Mouse (Mus musculus) cerebellum, postnatal 10 days (tissue): ENCODE data around the gene Coq8a.

Experiments
- DNase-seq, 2 experiments: peaks; one replicate each; pipeline ENCODE4 v3.0.0; 2021; ENCODE audit warnings: mixed read lengths in 2 of 2

The Coq8a gene

DNA sequence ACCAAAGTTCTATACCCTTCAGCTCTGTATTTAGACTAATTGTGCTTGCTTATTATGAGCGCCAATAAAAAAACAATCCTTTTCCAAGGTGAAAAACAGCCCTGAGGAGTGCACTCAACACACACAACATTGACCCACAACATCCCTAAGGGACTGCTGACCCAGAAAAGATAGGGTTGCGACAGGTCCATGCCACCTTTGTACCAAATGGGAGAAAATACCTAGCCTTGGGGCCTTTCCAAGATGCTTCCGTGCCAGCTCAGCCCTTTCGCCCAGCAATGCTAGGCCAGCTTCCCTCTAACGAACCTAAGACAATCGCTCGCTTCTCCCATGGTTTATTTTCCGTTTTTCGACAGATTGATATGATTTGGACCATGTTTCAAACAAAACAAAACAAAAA is 2.9 kb downstream of the Coq8a start:
- peak in 1 of 2 experiments; percentile 42 for DNase-seq

DNA sequence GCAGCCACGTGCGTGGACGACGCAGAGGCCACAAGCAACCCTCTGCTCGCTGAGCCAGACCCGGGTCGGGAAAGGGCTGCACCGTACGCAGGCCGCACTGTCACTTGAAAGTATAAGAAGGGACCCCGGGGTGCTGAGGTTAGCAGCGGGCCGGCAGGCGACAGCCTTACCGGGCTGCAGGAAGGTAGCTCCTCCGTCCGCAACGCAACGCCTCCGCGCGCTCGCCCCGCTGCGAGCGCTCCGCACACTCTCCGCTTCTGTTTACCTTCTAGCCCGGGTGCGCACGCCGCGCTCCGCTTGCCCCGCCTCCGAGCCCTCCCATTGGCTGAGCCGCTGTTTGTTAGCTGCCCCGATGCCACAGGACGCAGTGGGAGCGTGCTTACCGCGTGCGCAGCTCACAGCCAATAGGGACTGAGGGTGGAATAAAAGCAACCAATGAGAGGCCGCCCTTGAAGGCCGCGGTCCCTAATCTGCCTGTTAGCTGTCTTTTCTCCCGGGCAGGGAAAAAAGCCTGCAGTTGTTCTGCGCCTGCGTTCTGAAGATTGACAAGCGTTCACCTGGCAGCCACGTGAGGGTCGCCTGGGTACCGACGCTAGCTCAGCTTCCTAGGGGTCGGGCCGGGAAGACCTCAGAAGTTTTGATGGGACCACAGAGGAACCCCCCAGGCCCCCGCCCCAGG is 3.6 kb downstream of the Coq8a start:
- peak; percentile 97 to 98 for DNase-seq

DNA sequence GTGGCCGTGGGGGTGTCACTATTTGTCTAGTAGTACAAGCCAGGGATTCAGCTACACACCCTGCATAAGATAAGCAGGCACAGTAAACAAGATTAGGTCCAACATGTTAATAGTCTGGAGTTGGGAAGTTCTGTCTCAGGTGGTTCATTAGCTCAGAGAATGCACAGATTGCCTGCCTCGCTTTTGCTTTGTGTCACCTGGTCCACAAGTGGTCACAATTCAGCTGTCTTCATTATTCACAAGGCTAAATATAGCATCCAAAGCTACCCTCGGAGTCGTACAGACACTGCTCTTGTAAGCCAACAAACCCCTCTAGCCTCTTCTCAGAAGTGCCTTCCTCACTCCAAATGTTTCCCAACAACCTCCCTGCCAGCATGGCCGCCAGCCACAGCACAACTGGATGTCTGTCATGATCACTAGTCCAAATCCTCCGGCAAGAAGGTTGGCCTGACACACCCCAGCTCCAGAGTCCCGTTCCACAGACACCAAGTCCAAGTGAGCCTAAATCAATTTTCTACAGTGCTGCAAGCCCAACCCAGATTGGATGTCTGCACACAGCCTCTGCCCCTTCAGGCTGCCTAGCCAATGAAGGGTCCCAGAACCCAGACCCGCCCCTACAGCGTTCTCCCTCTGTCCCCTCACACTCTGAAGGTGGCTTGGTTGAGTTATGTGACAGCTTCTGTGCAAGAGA is 4.5 kb downstream of the Coq8a start:
- peak; percentile 58 to 66 for DNase-seq

DNA sequence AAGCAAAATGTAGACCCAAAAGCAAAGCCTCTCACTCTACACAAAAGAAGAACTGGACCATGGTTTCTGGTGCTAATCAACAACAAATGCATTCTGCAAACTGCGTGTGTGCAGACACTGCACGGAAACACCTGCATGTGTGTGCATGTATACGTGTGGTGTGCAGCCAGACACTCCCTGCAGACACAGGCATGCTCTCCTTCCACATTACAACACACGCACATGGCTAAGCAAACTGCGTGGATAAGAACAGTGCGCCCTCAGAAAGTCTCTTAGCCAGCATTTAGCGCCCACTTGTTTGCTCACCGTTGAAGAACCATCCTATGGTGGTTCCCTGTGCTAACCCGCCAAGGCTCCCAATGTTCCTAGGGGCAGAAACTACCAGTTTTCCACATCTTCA is 5.4 kb downstream of the Coq8a start:
- DNase-seq, result no peak

DNA sequence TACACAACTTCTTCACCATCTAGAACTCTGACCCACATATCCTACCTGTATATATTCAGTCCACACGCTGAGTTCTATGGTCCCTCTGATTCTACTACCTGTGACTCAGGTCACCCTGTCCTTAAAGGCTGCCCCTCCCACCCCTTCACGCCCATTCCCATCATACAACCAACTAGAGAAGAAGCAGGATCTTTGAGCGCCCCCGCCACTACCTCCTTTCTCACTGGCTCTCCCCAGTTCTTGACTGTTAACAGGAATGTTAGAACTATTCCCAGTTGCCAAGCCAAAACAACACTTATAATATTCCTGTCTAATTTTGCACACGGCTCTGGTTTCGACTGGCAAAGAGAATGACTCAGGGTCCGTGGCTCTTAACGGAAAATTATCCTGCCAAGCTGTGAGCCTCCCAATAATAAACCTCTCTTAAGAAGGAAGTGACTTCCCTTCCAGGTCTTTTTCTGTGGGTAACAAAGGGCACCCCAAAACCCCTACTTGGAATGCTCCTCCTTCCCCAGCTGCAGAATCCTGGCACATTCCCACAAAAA is 5.9 kb downstream of the Coq8a start:
- no peak for DNase-seq

DNA sequence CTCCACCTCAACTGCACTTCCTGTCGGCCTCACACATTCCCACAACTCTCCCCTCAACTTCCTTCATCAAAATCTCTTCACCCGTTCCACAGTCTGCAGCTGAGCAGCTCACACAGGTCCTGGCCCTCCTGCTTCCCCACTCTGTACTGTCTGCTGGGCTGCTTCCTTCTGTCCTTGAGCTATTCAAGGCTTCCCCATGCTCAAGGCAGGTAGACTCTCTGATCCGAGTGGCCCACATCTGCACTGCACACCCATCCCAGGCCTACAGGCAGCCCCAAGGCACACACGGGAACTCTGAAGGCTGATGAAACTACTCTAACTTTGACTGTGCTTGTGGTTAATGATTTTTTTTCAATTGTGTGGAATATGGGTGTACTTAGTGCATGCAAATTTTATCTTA is 6.5 kb downstream of the Coq8a start:
- no peak for DNase-seq

DNA sequence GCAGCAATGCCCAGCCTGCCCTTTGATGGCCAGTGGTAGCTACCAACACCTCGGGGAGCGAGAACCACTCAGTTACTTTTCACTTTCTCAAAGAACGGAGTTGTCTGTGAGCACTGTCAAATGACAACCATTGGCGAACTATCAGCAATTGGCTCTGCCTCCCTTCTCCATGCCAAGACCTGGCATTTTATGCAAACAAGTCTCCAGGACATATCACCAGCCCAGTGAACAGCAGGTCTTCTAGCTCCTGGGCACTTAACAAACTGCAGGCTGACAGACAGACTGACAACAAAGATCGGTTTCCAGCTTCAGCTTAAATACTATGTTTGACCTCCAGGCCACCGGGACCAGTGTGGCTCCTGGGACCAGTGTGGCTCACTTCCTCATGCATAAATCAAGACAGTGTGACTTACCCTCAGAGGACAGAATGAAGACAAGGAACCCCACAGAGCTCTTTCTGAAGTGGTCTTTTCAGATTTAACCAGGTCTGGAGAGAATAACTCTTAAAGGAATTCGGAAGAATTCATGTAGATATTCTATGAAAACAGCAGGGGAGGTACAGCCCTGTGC is 7.7 kb downstream of the Coq8a start:
- no peak for DNase-seq

DNA sequence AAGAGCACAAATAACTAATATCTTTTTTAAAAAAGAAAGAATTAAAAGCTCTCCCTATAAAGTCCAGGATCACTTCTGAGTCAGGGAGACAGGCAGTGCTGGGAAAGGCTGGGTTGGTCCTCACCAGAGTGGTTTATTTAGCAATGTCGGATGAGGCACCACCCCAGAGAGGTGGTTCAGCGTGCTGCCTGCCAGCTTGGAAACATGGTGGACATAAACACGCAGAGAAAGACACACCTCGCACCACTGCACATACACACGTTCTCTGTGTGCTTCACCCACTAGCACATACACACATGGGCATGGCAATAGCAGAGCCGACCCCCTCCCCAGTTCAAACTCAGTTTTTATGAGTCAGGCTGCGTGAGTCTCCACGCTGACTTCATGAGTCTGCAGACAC is 8.3 kb downstream of the Coq8a start:
- no peak for DNase-seq

DNA sequence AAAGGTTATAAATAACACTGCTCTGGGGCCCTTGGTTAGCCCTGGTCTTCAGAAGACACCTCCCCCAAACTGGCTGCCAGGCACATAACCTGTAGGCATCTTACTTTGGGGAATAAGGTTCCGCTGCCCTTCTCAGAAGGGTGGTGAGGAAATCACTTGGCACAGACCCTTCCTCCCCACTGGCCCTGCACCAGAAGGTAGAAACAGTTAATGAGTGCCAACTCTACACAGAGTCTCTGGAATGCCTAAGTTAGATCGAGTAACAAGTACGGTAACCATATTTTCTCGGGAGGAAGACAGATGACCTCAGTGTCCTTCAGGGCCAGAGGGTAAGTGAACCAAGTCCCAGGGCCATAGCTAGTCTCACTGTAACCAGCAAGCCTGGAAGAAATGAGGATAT is 10.5 kb downstream of the Coq8a start:
- no peak for DNase-seq

DNA sequence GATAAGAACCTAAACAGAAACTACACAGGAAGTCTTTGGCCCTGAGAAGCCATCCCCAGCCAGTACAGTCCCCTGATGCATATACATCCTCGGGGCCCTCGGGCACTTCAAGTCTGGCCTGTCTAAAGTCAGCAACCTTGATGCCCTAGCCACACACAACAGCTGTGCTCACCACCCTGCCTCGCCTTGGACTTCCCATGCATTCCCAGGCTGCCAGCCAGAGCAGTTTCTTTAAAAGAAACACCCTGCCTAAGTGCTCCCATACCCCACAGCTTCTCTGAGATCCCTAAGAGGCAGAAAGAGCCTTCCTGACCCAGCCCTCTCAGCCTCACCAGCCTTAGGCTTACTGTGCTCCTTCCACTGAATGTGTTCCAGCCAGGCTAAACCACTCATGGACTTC is 13.0 kb downstream of the Coq8a start:
- DNase-seq, result no peak

DNA sequence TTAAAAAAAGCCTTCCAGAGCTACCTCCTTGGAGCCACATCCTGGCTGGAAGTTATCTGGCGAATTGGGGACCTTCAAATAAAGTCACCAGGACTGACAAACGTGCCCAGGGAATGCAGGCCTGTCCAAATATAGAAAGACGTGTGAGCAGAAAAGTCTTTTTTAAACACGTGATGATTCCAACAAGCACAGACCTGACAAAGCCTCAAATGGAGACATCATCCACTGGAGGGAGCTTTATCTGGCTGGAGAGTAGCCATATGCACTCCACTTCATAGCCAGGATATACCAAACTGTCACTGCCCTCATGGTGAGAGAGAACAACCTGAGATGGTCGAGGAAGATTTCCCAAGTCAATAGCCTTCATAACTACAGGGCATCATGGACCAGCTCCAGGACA is 13.5 kb downstream of the Coq8a start:
- DNase-seq, result no peak

DNA sequence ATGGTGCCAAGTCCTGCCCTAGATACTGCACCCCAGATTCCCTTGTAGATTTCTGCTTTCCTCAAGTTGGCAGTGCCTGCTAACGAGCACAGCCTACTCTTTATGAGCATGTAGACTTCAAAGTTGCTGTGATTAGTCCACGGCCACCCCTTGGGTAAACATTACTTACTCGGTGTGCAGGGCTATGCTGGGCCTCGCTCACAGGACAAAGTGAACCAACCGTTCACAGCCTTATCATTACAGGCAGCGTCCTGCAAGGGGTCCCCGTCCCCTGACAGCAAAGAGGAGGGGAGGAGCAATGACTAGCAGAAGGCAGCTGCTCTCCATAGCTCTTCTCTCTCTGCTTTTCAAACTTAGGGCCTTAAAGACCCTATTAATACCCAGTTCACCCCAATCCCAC is 14.6 kb downstream of the Coq8a start:
- no peak for DNase-seq

DNA sequence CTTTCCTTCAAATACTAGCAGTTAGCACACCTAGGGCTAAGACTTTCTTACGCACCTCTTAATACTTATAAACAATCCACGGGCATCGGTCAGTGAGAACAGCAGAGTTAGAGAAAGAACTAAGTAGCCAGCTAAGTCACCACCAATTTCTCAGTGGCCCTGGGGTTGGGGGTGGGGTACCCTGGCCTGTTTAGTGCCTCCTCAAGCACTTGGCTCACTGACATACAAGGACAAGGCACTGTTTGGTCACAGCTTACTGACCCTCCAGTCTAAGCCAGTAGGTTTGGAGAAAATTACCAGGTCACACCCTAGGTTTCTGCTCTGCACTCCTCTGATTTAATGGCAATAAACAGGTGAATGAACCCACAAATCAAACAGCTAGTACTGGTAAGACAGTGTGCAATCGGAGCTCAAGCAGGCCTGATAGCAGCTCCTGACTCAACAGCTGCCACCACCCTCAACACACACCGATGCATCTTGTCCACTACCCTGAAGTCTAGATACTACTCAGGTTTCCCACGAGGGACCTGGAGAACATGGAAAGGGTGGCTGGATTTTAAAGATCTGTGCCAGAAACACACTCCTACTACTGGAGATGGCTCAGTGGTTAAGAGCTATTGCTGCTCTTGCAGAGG is 15.8 kb downstream of the Coq8a start:
- DNase-seq, result no peak

DNA sequence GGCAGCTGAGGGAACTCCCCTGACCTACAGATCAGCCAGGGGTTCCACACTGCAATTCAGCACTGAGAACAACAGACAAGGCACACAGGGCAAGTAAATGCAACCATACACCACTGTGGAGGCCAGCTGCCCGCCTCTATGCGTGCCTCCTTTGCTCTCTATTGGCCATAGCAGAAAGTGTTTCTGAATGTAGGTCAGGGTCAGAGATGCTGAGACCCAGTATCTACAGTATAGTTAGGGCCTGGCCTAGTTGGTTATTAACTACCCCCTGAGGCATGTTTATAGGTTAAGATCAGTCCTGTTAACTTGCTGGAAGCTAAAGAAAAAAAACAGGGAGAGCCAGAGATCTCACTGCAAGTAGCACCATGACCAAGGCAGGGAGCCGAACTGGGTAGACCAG is 16.7 kb downstream of the Coq8a start:
- no peak for DNase-seq

DNA sequence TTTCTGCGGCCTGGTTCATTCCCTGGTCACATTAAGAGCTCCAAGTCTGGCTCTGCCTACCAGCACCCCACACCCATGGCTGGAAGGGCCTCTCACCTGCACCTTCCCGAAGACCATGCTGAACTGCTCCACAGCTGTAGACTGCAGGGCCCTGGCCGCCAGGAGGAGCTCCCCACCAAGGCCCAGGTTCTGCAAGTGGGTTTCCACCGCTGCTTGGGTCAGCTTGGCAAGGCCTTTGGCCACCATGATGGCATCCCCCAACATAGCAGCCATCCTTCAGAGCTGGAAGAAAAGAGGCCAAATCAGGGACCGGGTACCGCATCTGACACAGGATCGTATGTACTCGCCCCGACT is 17.5 kb downstream of the Coq8a start:
- DNase-seq, result no peak

DNA sequence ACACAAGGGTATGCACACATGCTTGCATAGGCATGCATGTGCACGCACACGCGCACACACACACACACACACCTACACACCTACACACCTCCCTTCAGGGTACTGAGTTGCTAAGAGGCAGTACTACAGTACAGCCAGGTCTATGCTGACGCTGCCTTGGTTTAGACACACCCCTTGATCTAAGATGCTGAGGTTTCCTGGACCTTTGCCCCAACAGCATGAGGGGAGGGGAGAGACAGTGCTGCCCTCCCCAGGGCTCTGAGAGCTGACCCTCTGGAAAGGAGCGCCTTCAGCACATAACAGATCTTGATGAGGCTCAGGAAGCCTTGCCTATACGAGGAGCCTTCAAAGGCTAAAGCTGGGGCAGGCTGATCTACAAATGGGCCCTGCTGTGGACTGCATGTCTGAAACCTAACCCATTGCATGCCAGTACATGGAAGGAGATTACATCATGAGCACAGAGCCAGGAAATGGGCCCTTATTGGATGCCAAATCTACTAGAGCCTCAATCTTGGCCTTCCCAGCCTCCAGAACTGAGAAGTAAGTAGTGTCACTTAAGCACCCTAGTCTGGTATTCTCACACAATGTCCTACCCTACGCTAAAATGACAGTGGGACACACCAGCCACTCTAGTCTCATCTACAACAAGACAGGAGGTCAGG is 18.0 kb downstream of the Coq8a start:
- no peak for DNase-seq

DNA sequence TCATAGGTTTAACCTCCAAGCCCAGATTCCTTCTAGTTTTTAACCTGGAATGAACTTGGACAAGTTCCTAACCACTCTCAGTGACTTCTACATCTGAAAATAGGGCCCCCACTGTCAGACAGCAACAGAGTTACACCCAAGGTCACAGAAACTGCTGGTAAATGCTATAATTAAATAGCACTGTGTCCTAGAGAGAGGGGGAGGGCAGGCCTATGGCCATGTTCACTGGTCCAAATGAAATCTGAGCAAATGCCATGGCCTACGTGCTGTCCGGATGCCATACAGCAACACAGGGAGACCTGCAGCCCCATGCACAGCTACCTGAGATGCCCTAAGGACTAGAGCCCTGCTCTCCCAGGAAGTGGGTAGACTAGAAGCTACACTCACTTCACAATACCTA is 19.6 kb downstream of the Coq8a start:
- no peak for DNase-seq

DNA sequence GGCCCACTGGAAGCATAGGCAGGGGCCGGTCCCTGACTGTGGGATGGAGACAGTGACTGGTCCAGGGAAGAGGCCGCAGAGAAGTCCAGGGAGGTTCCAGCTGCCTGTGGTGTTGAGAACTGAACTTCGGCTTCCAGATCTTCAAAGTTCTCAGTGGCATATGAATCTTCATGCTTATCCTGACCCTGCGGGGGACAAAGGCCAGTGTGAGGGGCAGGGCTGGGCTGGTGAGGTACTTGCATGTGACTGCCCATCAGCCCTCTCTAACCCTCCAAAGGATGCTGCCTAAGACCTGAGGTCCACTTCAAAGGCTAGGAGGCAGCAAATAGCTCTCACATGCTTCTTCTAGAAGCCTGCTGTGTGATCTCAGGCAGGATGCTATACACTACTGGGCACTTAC is 20.3 kb downstream of the Coq8a start:
- DNase-seq, result no peak

DNA sequence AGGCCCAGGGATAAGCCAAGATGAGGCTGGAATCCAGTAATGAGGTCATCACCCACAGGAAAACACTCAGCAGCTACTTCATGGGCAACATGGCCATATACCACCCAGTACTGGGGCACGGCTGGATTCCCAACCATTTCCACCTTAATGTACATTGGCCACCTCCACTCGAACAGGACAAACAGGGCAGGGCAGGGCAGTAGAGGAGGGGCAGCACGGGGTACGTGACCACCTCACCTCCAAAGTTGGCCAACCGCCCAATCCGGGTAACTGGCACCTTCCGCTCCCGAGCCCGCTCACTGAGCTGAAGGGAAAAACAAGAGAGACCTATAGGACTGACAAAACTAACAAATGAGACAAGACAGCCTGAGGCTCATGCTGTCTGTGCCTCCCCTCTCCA is 21.1 kb downstream of the Coq8a start:
- peak; percentile 57 to 59 for DNase-seq

DNA sequence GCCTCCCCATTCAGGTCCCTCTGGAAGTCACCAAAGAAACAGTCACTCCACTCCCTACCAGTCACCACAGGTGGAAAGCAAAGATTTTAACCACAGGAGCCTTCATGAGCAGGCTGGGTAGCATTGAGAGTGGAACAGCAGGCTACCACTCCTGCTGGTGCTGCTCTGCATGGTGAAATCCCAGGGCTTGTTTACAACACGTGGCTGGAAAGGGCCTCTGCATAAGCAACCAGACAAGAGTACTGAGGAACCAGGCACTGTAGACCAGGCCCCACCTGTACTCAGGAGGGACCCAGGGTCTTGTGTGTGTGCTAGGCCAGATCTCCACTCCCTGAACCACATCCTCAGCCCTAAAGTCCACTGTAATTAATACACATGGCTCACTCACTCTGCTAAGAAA is 22.6 kb downstream of the Coq8a start:
- no peak for DNase-seq

DNA sequence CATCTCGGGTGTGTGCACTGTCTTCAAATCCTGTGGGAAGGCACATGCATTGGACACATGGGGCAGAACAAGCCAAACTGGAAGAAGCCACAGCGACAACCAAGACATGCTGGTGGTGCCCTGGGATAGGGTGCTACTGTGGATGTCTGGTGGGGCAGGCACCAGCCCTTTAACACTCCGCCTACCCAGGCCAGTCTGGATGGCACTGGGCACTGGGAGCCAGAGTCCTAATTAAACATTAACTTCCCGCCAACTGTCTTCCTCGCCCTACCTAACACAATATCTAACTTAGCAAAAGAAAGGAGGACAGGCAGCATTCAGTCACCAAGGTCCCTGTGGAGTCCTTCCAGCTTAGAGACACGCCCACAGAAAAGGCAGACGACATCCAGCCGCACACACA is 23.8 kb downstream of the Coq8a start:
- DNase-seq, result no peak

DNA sequence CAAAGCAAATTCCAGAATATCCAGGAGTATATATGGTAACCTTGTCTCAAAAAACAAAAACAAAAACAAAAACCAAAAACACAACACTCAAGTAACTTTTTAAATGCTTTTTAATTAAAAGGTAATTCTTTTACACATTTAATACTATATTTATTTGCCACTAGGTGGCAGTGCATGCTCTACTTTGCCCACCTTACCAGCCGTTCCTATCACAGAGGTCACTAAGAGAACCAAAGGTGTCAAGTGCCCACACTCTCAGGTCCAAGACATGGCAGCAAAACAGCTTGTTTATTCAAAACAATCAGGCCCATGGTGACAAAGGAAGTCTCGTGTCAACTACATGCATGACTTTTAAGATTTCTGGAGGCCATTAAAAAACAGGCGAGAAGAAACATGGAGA is 24.2 kb downstream of the Coq8a start:
- peak in 1 of 2 experiments; percentile 60 for DNase-seq

DNA sequence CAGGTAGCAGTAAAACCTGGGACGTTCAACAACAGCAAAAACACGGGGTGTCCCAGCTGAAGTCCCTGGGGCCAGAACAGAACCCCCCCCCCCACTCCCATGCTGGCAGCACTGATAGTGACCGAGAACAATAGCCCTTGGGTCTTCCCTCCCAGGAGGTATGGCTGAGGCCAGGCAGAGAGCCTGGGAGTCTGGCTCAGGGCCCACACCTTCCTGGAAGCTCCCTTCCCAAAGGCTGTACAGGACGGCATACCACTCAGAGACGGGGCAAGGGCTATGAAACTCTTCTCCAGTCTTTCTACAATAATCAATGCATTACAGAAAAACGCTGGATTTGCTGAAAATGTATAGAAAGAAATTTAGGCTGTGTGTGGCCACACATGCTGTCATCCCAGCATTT is 24.7 kb downstream of the Coq8a start:
- peak in 1 of 2 experiments; percentile 46 for DNase-seq
